Mouse (Mus musculus) ES-Bruce4 (cell line): ENCODE data around the gene BC004004.

ENCODE experiments used
- CTCF ChIP-seq: IDR thresholded peaks from one replicate; pipeline ENCODE4 v1.8.1; 2011; ENCODE audit warnings: low read depth, low read length
- EP300 ChIP-seq: IDR thresholded peaks from 2 replicates; pipeline ENCODE4 v1.6.1; 2011; ENCODE audit warnings: low read depth, low read length; ENCODE audit not compliant: insufficient read depth
- POLR2A ChIP-seq: IDR thresholded peaks from one replicate; pipeline ENCODE4 v1.8.1; 2011; ENCODE audit warnings: low read length; ENCODE audit not compliant: insufficient read depth

DNA sequence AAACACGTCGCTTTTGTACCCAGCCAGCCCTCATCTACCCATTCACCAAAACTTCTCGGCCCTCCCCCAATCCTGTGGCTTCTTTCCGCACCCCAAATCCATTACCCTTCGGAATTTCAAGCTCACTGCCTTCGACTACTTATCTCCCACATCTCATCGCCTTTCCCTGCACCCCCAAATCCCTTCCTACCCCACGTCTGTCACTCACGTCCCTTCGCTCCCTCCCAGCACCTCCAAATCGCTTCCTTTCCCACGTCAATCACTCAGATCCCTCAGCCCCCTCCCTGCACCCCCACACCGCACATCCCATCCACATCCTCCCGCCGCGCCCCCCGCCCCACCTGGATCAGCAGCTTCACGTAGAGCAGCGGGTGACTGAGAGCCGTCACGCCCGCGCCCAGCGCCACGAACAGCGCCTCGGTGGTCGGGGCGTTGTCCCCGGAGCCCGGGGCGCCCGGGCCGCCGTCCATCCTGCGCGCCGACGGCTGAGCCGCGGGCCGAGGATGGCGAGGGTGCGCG lies 78.6 kb downstream of the BC004004 start:
- TF ChIP-seq CTCF (no peak), POLR2A (no peak), EP300 (no peak)
